Mouse (Mus musculus) liver, embryonic 14.5 days (tissue): ENCODE results near the gene Selenof.

Experiments used
- CTCF ChIP-seq: IDR thresholded peaks from 2 replicates; pipeline ENCODE4 v1.5.1; 2016; ENCODE audit warnings: antibody characterized with exemption, low read depth, control low read depth
- EP300 ChIP-seq: IDR thresholded peaks from 2 replicates; pipeline ENCODE4 v1.6.1; 2016; ENCODE audit warnings: antibody characterized with exemption, low read depth

GRCm38 (mm10) chr3:144644202-144644601, 74.1 kb downstream of the Selenof start:
- TF ChIP-seq CTCF (no peak), EP300 (no peak)
